Mouse (Mus musculus) intestine, embryonic 14.5 days (tissue): ENCODE measurements around the gene Rbms1. TPM values are rescaled to one million over a fixed set of nuclear protein-coding genes. Genes with fewer than 3 reads are reported as not detected.

Source experiments
- ATAC-seq: fragments of 200-750 bp; cut with Nextera tagmentation; replicated peaks from 2 replicates; pipeline ENCODE4 v1.8.0; 2017; ENCODE audit warnings: low read depth, moderate number of reproducible peaks, moderate TSS enrichment, moderate library complexity; ENCODE audit not compliant: low FRiP score, low TSS enrichment
- DNase-seq: peaks from one replicate; pipeline ENCODE4 v3.0.0-alpha.2; 2018; ENCODE audit warnings: low spot score
- H3K27ac ChIP-seq: fragments of 300-500 bp; sonication (generic); 2 replicates; pipeline ENCODE4 v1.5.1; 2014; ENCODE audit warnings: low read depth, mild to moderate bottlenecking, control low read depth
- H3K27me3 ChIP-seq: fragments of 300-500 bp; sonication (generic); replicated peaks from 2 replicates; pipeline ENCODE4 v1.6.1; 2014; ENCODE audit warnings: low read length, control low read depth; ENCODE audit not compliant: control insufficient read depth, insufficient read depth
- H3K36me3 ChIP-seq: fragments of 300-500 bp; sonication (generic); 2 replicates; pipeline ENCODE4 v1.6.1; 2014; ENCODE audit warnings: low read length, control low read depth; ENCODE audit not compliant: control insufficient read depth, insufficient read depth
- H3K4me1 ChIP-seq: fragments of 300-500 bp; sonication (generic); replicated peaks from 2 replicates; pipeline ENCODE4 v1.6.1; 2014; ENCODE audit warnings: low read length, control low read depth, mixed read lengths; ENCODE audit not compliant: control insufficient read depth, insufficient read depth
- H3K4me2 ChIP-seq: fragments of 300-500 bp; sonication (generic); 2 replicates; pipeline ENCODE4 v1.6.1; 2014; ENCODE audit warnings: low read length
- H3K4me3 ChIP-seq: fragments of 300-500 bp; sonication (generic); 2 replicates; pipeline ENCODE4 v1.5.1; 2014; ENCODE audit warnings: low read depth, low read length, control low read depth, mixed read lengths
- H3K9ac ChIP-seq: fragments of 300-500 bp; sonication (generic); 2 replicates; pipeline ENCODE4 v1.6.1; 2014; ENCODE audit warnings: mild to moderate bottlenecking, low read length
- H3K9me3 ChIP-seq: fragments of 300-500 bp; sonication (generic); 2 replicates; pipeline ENCODE4 v1.6.1; 2016; ENCODE audit warnings: low read length, control low read depth; ENCODE audit not compliant: control insufficient read depth
- WGBS: fragments of 180-500 bp; shearing (Covaris S2); extraction: QIAGEN DNeasy Blood & Tissue Kit; methylation state at CpG from one replicate; pipeline ENCODE4 v1.1.7; 2014; 5-methylcytosine and 5-hydroxymethylcytosine counted together
- polyA plus RNA-seq: library from polyadenylated mRNA; unstranded; fragments of >200 nt; fragmentation: Nextera tagmentation; extraction: Ambion mirVana; gene quantifications from 2 replicates; pipeline ENCODE4 v1.2.1, GENCODE M21; 2014

Gene Rbms1
- 100 and 101 TPM in 2 replicates for polyA plus RNA-seq

GRCm38 (mm10) chr2:60962671-60963421, at the start of gene Rbms1:
Gene Rbms1 (minus strand): TSS chr2:60963192.
- Histone ChIP-seq H3K4me2 (peak within 1 kb of the TSS; percentile 60), H3K36me3 (no peaks in the 10 kb centered on the region), H3K4me1 (peaks cover 21% of the 10 kb centered on the region), H3K4me3 (peak within 1 kb of the TSS; percentile 93), H3K27me3 (no peaks in the 10 kb centered on the region), H3K27ac (peak within 1 kb of the TSS; percentile 97), H3K9ac (peak within 1 kb of the TSS; percentile 86), H3K9me3 (no peaks in the 10 kb centered on the region)
- peak; percentile 73 for ATAC-seq
- WGBS, result under 1% methylated on average over 48 of the region's 51 CpGs
- DNase-seq, result peak; percentile 91

- WGBS, result 71% methylated on average over 3 of the region's 3 CpGs
- ATAC-seq (no peak), DNase-seq (no peak)
- no peaks in the 10 kb centered on the region for H3K4me1 ChIP-seq
- no peak overlapping the region for H3K27ac ChIP-seq
- no peak overlapping the region for H3K4me2 ChIP-seq
- no peaks in the 10 kb centered on the region for H3K9me3 ChIP-seq
- H3K9ac ChIP-seq, result no peak overlapping the region
- H3K27me3 ChIP-seq, result no peaks in the 10 kb centered on the region
- H3K4me3 ChIP-seq, result no peak overlapping the region
- H3K36me3 ChIP-seq, result no peaks in the 10 kb centered on the region
Measured at GRCm38 (mm10) chr2:61012249-61012828, 49.3 kb upstream of the Rbms1 start.

DNA sequence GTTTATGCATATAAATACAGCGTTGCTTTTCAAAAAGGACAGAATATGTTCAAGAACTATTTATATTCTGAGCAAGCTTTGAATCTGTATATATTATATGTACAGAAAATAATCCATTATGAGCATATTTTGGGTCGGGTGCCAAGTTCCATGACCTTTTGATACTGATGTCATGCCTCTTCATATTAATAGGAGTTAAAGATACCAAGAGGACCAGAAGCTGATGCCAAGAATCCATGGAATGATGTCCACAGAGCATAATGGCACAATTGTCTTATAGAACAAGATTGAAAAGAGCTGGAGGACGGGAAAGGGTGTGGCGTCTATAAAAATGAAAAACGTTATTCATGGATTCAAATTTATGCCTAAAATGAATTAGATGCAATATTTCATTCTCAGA, 23.3 kb upstream of the Rbms1 start:
- Histone ChIP-seq H3K27ac (no peak overlapping the region), H3K9me3 (no peaks in the 10 kb centered on the region), H3K9ac (no peak overlapping the region), H3K27me3 (0 out of 2 replicates have a peak, but pooled peaks cover 2% of the 10 kb centered on the region), H3K4me1 (no peaks in the 10 kb centered on the region), H3K4me2 (no peak overlapping the region), H3K4me3 (no peak overlapping the region), H3K36me3 (no peaks in the 10 kb centered on the region)
- 67% methylated on average over 5 of the region's 5 CpGs for WGBS
- no peak for ATAC-seq
- no peak for DNase-seq

DNA sequence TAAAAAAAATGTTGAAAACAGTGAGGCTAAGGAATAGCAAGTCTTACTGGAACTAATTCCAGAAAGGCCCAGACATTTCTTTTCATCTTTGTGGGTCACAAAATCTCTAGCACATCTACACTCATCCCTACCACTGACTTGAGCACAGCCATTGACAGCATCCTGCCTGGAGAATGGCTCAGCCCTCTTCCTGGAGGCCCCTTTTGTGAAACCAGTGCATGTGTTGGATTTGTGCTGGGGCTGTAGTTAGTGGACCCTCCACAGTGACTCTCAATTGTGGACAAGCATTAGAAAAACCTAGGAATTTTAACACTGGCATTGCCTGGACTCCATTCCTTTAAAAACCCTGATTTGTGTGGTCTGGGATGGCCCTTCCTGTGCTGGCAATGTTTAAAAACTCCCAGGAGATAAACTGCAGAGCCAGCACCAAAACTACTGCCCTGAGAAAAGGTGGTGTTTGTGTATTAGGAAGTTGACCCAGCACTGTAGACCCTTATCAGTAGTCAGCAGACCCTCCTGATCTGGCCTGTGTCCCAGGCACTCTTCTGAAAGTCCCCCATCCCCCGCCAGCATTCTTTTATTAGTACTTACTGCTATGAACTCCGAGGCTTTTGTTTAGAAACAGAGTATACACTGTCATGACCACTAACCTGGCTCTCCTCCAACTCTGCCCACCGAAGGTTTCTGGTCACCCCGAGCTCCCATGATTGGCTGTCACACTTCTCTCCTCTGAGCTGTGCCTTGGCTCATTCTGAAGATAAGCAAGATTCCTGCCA, 15.7 kb upstream of the Rbms1 start:
- H3K27ac ChIP-seq, result 0 out of 2 replicates have a peak overlapping the region, but pooled peaks have one; percentile 27
- ATAC-seq, result no peak; the same call in 1 of the 2 replicates
- WGBS, result 21% methylated on average over 4 of the region's 4 CpGs
- no peak for DNase-seq
- no peak overlapping the region for H3K4me2 ChIP-seq
- no peak overlapping the region for H3K9ac ChIP-seq
- H3K4me1 ChIP-seq, result peaks cover 10% of the 10 kb centered on the region; the same call in 1 of the 2 replicates
- no peaks in the 10 kb centered on the region for H3K27me3 ChIP-seq
- H3K9me3 ChIP-seq, result no peaks in the 10 kb centered on the region
- no peak overlapping the region for H3K4me3 ChIP-seq
- H3K36me3 ChIP-seq, result no peaks in the 10 kb centered on the region

- Histone ChIP-seq H3K27me3 (no peaks in the 10 kb centered on the region), H3K27ac (no peak overlapping the region), H3K9ac (no peak overlapping the region), H3K9me3 (no peaks in the 10 kb centered on the region), H3K4me1 (no peaks in the 10 kb centered on the region; the same call in 1 of the 2 replicates), H3K36me3 (no peaks in the 10 kb centered on the region), H3K4me3 (no peak overlapping the region), H3K4me2 (no peak overlapping the region)
- ATAC-seq (no peak), DNase-seq (no peak)
- 69% methylated on average over 7 of the region's 7 CpGs for WGBS
Measured at GRCm38 (mm10) chr2:60972189-60972814, 9.3 kb upstream of the Rbms1 start.

DNA sequence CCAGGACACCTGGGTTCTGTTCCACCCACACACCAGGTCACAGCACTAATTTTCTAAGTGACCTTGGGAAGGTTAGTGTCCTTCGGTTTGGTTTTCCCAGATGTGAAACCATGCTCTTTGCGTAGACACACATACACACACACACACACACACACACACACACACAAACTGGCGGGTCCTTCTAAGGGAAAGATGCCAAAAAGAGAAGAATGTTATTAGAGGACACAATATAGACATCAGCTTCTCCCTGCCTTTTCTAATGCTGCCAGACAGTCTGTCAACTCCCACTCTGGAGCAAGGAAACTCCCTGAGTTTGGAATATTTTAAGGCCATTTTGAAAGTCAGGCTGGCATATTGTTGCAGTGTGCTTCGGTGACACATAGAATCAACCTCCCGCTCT, 624 bp upstream of the Rbms1 start:
- H3K27ac ChIP-seq, result peak overlapping the region; percentile 97
- no peaks in the 10 kb centered on the region for H3K27me3 ChIP-seq
- H3K9ac ChIP-seq, result peak overlapping the region; percentile 86
- peak overlapping the region; percentile 60 for H3K4me2 ChIP-seq
- WGBS, result 14% methylated on average over 5 of the region's 5 CpGs
- no peaks in the 10 kb centered on the region for H3K36me3 ChIP-seq
- no peaks in the 10 kb centered on the region for H3K9me3 ChIP-seq
- H3K4me3 ChIP-seq, result peak overlapping the region; percentile 93
- no peak for DNase-seq
- peaks cover 21% of the 10 kb centered on the region for H3K4me1 ChIP-seq
- no peak for ATAC-seq

- peak overlapping the region; percentile 97 for H3K27ac ChIP-seq
- no peaks in the 10 kb centered on the region for H3K27me3 ChIP-seq
- H3K9me3 ChIP-seq, result no peaks in the 10 kb centered on the region
- peak; percentile 89 for ATAC-seq
- H3K4me2 ChIP-seq, result peak overlapping the region; percentile 60
- peak overlapping the region; percentile 86 for H3K9ac ChIP-seq
- H3K4me3 ChIP-seq, result peak overlapping the region; percentile 93
- DNase-seq, result peak; percentile 87
- H3K36me3 ChIP-seq, result no peaks in the 10 kb centered on the region
- under 1% methylated on average over 60 of the region's 64 CpGs for WGBS
- peaks cover 21% of the 10 kb centered on the region for H3K4me1 ChIP-seq
Measured at GRCm38 (mm10) chr2:60962001-60962670, 856 bp downstream of the Rbms1 start.

DNA sequence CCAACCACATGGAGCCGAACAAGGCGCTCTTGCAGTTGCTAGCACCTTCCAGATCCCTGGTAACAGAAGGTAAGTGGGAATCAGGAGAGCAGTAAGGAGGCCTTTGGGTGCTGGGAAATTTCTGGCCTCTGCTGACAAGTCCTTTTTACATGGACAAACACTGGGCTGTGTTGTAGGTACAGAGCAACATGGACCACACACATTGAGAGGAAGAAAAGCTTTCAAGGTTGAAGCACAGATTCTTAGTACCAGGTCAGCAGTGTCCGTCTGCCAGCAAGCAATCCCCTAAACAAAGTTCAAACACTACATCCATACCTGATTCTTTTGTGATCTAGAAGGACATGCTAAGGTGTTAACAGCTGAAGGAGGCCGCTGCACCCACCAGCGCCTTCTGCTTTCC, 1.7 kb downstream of the Rbms1 start:
- no peaks in the 10 kb centered on the region for H3K27me3 ChIP-seq
- ATAC-seq (no peak), DNase-seq (no peak)
- H3K9ac ChIP-seq, result peak overlapping the region; percentile 86
- no peaks in the 10 kb centered on the region for H3K9me3 ChIP-seq
- peaks cover 21% of the 10 kb centered on the region for H3K4me1 ChIP-seq
- peak overlapping the region; percentile 54 for H3K27ac ChIP-seq
- H3K4me2 ChIP-seq, result peak overlapping the region; percentile 60
- peak overlapping the region; percentile 93 for H3K4me3 ChIP-seq
- no peaks in the 10 kb centered on the region for H3K36me3 ChIP-seq
- 26% methylated on average over 5 of the region's 5 CpGs for WGBS
